Mouse (Mus musculus): ENCODE results near the gene Tk2. TPM values are rescaled to one million over a fixed set of nuclear protein-coding genes. Genes with fewer than 3 reads are reported as not detected.

Tk2 gene
- total and polyA plus RNA-seq, 2 experiments: 16.6 to 18.8 TPM

DNA sequence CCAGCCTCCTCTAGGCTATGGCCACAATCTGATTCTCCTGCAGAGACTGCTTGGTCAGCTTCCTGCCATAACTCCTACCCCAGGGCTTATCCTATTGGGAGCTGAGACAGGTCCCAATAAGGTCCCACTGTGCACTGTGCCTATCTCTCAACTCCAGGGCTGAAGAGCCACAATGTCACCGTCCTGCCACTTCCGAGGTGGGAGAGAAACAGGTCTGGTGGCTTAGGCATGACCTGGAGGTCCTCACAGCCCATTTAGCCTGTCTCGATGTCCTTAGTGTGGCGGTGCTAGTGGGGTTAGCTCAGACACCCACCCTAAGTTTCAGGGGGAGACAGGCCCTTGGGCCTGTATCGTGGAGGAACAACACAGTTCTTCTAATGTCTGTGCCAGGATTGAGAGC is 30.8 kb downstream of the Tk2 start:
- H3K4me3 ChIP-seq (ENCODE audit: insufficient read depth, low read depth, low read length): no peak overlapping the region
- no peaks in the 10 kb centered on the region for H3K36me3 ChIP-seq (ENCODE audit: control insufficient read depth, insufficient read depth, low read length)
- no peak overlapping the region for H3K27ac ChIP-seq (replicated peaks; ENCODE audit: insufficient read depth, low read depth, low read length)
- H3K9ac ChIP-seq (ENCODE audit: low read depth, low read length): no peak overlapping the region
- no peaks in the 10 kb centered on the region for H3K27me3 ChIP-seq (ENCODE audit: control insufficient read depth, insufficient read depth, low read length)
- no peaks in the 10 kb centered on the region for H3K4me1 ChIP-seq (ENCODE audit: control insufficient read depth, insufficient read depth, low read length)
- DNase-seq (ENCODE audit: extremely low read depth, low read depth, low spot score): no peak
- H3K79me2 ChIP-seq (ENCODE audit: control insufficient read depth, insufficient read depth, low read length): no peaks in the 10 kb centered on the region
- WGBS: 89% methylated on average over 5 of the region's 5 CpGs
- TF ChIP-seq CTCF (IDR thresholded peaks at IDR 0.05; ENCODE audit: low read depth, low read length) (no peak), POLR2A (IDR thresholded peaks at IDR 0.05; ENCODE audit: extremely low read depth, insufficient read depth, low read length) (no peak)

DNA sequence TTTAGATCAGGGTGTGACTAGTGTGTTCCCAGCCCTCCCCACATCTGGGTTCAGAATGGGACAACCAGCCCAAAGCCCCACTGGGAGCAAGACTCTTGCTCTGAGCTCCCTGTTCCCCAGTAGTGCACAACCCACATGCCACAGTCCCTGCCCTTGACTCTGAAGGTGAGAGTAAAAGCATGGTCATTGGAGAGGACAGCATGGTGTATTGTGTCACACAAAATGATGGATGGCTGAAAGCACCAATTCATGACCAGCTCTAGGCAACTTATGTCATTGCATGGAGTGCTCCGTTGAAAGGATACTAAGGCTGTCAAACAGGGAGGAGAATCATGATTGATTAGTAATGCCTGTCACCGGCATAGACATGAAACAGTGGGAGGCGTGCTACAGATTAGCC is 43.1 kb downstream of the Tk2 start:
- Histone ChIP-seq H3K27me3 (ENCODE audit: control insufficient read depth, insufficient read depth, low read length) (no peaks in the 10 kb centered on the region), H3K27ac (replicated peaks; ENCODE audit: insufficient read depth, low read depth, low read length) (no peak overlapping the region), H3K36me3 (ENCODE audit: control insufficient read depth, insufficient read depth, low read length) (no peaks in the 10 kb centered on the region), H3K4me3 (ENCODE audit: insufficient read depth, low read depth, low read length) (no peak overlapping the region), H3K4me1 (ENCODE audit: control insufficient read depth, insufficient read depth, low read length) (no peaks in the 10 kb centered on the region), H3K79me2 (ENCODE audit: control insufficient read depth, insufficient read depth, low read length) (no peaks in the 10 kb centered on the region), H3K9ac (ENCODE audit: low read depth, low read length) (no peak overlapping the region)
- DNase-seq (ENCODE audit: extremely low read depth, low read depth, low spot score): no peak
- TF ChIP-seq POLR2A (IDR thresholded peaks at IDR 0.05; ENCODE audit: extremely low read depth, insufficient read depth, low read length) (no peak), CTCF (IDR thresholded peaks at IDR 0.05; ENCODE audit: low read depth, low read length) (no peak)
- 70% methylated on average over 3 of the region's 3 CpGs for WGBS

DNA sequence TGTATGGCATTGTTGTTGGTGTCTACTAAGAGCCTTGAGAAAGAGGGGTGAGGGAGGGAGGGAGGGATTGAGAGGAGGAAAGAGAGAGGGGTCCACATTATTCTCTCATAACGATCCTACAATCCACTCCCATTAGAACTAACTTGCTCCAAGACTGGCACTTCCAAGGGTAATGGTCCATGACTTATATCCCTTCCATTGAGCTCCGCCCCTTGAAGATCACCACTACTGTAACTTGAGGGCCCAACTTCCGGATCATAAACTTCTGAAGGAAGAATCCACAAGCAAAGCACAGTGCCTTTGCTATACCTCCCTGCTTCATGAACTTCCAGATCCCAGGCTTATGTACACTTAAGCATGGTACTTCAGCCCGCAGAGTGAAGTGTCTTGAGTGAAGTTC is 46.0 kb downstream of the Tk2 start:
- Histone ChIP-seq H3K27ac (replicated peaks; ENCODE audit: insufficient read depth, low read depth, low read length) (no peak overlapping the region), H3K36me3 (ENCODE audit: control insufficient read depth, insufficient read depth, low read length) (no peaks in the 10 kb centered on the region), H3K4me3 (ENCODE audit: insufficient read depth, low read depth, low read length) (no peak overlapping the region), H3K4me1 (ENCODE audit: control insufficient read depth, insufficient read depth, low read length) (no peaks in the 10 kb centered on the region), H3K9ac (ENCODE audit: low read depth, low read length) (no peak overlapping the region), H3K79me2 (ENCODE audit: control insufficient read depth, insufficient read depth, low read length) (no peaks in the 10 kb centered on the region), H3K27me3 (ENCODE audit: control insufficient read depth, insufficient read depth, low read length) (no peaks in the 10 kb centered on the region)
- WGBS: 78% methylated on average over 4 of the region's 4 CpGs
- no peak for TF ChIP-seq CTCF (IDR thresholded peaks at IDR 0.05; ENCODE audit: low read depth, low read length)
- TF ChIP-seq POLR2A (IDR thresholded peaks at IDR 0.05; ENCODE audit: extremely low read depth, insufficient read depth, low read length): no peak
- no peak for DNase-seq (ENCODE audit: extremely low read depth, low read depth, low spot score)

DNA sequence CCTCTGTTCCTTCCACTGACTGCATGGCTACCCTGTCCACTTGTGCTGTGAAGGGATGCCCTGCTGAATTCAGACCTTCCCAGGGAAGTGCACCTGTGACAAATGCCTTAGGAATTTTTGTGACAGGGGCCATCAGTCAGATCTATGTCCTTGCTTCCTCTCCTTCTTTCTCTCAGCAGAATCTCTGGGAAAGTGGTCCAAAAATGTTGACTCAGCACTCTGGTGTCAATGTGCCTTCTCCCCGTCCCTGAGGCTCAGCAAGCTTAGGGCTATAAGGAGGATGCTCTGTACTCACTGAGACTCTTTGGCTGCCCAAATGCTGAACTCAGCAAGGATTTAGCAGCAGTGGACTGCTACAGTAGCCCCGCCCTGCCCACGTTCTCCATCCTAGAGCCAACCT is 46.7 kb downstream of the Tk2 start:
- Histone ChIP-seq H3K79me2 (ENCODE audit: control insufficient read depth, insufficient read depth, low read length) (no peaks in the 10 kb centered on the region), H3K27ac (replicated peaks; ENCODE audit: insufficient read depth, low read depth, low read length) (no peak overlapping the region), H3K4me1 (ENCODE audit: control insufficient read depth, insufficient read depth, low read length) (no peaks in the 10 kb centered on the region), H3K9ac (ENCODE audit: low read depth, low read length) (no peak overlapping the region), H3K27me3 (ENCODE audit: control insufficient read depth, insufficient read depth, low read length) (no peaks in the 10 kb centered on the region), H3K36me3 (ENCODE audit: control insufficient read depth, insufficient read depth, low read length) (no peaks in the 10 kb centered on the region), H3K4me3 (ENCODE audit: insufficient read depth, low read depth, low read length) (no peak overlapping the region)
- 77% methylated on average over 3 of the region's 3 CpGs for WGBS
- TF ChIP-seq CTCF (IDR thresholded peaks at IDR 0.05; ENCODE audit: low read depth, low read length) (no peak), POLR2A (IDR thresholded peaks at IDR 0.05; ENCODE audit: extremely low read depth, insufficient read depth, low read length) (no peak)
- no peak for DNase-seq (ENCODE audit: extremely low read depth, low read depth, low spot score)

DNA sequence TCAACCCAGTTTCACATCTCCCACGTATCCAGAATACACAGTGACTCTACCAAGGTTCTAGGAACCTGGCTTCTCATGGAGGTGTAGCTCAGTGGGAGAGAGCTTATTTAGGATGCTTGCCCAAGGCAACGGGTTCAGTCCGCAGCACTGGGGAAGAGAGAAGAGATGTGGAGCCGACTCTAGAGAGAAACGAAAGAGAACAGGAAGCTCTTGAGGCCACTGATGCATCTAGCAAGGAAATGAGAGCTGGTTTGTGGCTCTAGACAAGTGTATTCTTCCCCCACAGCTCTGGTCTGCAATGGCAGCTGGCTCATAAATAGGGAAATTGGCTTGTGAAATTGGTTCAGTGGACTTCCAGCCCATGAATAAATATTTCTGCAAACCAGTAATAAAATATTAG is 48.6 kb downstream of the Tk2 start:
- WGBS: 61% methylated on average over 5 of the region's 5 CpGs
- DNase-seq (ENCODE audit: extremely low read depth, low read depth, low spot score): no peak
- Histone ChIP-seq H3K4me1 (ENCODE audit: control insufficient read depth, insufficient read depth, low read length) (no peaks in the 10 kb centered on the region), H3K27me3 (ENCODE audit: control insufficient read depth, insufficient read depth, low read length) (no peaks in the 10 kb centered on the region), H3K9ac (ENCODE audit: low read depth, low read length) (no peak overlapping the region), H3K4me3 (ENCODE audit: insufficient read depth, low read depth, low read length) (no peak overlapping the region), H3K36me3 (ENCODE audit: control insufficient read depth, insufficient read depth, low read length) (no peaks in the 10 kb centered on the region), H3K79me2 (ENCODE audit: control insufficient read depth, insufficient read depth, low read length) (no peaks in the 10 kb centered on the region), H3K27ac (replicated peaks; ENCODE audit: insufficient read depth, low read depth, low read length) (no peak overlapping the region)
- TF ChIP-seq POLR2A (IDR thresholded peaks at IDR 0.05; ENCODE audit: extremely low read depth, insufficient read depth, low read length): no peak
- no peak for TF ChIP-seq CTCF (IDR thresholded peaks at IDR 0.05; ENCODE audit: low read depth, low read length)

DNA sequence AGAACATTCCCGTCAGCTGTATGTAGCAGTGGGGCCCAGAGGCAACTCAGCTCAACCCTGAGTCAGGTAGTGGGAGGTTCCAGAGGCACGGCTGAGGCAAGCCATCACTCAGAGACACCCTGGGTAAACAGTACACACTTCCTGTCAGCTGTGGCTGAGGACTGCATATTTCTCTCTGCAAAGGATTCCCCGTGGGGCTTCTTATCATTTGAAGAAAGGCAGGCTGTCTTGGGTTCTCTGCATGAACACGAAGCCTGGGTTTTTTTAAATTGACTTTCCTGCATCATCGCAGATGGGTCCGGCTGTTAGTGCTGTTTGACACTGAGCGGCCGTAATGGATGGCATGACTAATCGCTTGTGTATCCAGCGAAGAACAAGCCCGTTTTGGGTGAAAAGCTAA is 56.9 kb downstream of the Tk2 start:
- TF ChIP-seq CTCF (IDR thresholded peaks at IDR 0.05; ENCODE audit: low read depth, low read length) (no peak), POLR2A (IDR thresholded peaks at IDR 0.05; ENCODE audit: extremely low read depth, insufficient read depth, low read length) (no peak)
- Histone ChIP-seq H3K27ac (replicated peaks; ENCODE audit: insufficient read depth, low read depth, low read length) (no peak overlapping the region), H3K4me3 (ENCODE audit: insufficient read depth, low read depth, low read length) (no peak overlapping the region), H3K27me3 (ENCODE audit: control insufficient read depth, insufficient read depth, low read length) (no peaks in the 10 kb centered on the region), H3K4me1 (ENCODE audit: control insufficient read depth, insufficient read depth, low read length) (no peaks in the 10 kb centered on the region), H3K36me3 (ENCODE audit: control insufficient read depth, insufficient read depth, low read length) (no peaks in the 10 kb centered on the region), H3K79me2 (ENCODE audit: control insufficient read depth, insufficient read depth, low read length) (no peaks in the 10 kb centered on the region), H3K9ac (ENCODE audit: low read depth, low read length) (no peak overlapping the region)
- WGBS: 54% methylated on average over 11 of the region's 11 CpGs
- no peak for DNase-seq (ENCODE audit: extremely low read depth, low read depth, low spot score)
